Mouse (Mus musculus): ENCODE measurements around the gene Anxa8.

- TF ChIP-seq CTCF (IDR thresholded peaks at IDR 0.05; ENCODE audit: borderline replicate concordance, control insufficient read depth, extremely low read depth, insufficient read depth, low read length, poor library complexity) (no peak), POLR2A (IDR thresholded peaks at IDR 0.05; ENCODE audit: control insufficient read depth, extremely low read depth, insufficient read depth, low read length, poor library complexity) (no peak)
Measured at GRCm38 (mm10) chr14:34142316-34142715, 56.5 kb downstream of the Anxa8 start.
